Mouse (Mus musculus) MN1 (cell line): ENCODE results near the gene Ccar1.
A peak's percentile ranks its signal among the peaks of the same experiment; 100 is the strongest.
"Not testable (repeated sequence)": the region's sequence is repeated elsewhere in the genome, so short reads cannot be mapped to it uniquely, and the experiment has no call there.

Experiments
- DNase-seq: peaks from one replicate; pipeline ENCODE4 v3.0.0-alpha.2; 2016; ENCODE audit warnings: low spot score

Ccar1 gene

GRCm38 (mm10) chr10:62725771-62726687 is 66.1 kb downstream of the Ccar1 start, which contains the start of gene Stox1:
Gene Stox1 (minus strand): TSS chr10:62726128.
- peak; percentile 68 for DNase-seq

- DNase-seq: no peak
Measured at GRCm38 (mm10) chr10:62724936-62725335, 67.2 kb downstream of the Ccar1 start.

GRCm38 (mm10) chr10:62722701-62723100 is 69.4 kb downstream of the Ccar1 start:
- DNase-seq: peak; percentile 66

- not testable (repeated sequence) for DNase-seq
Measured at GRCm38 (mm10) chr10:62720574-62720973, 71.5 kb downstream of the Ccar1 start.

GRCm38 (mm10) chr10:62713457-62713856 is 78.6 kb downstream of the Ccar1 start:
- DNase-seq: no peak

- no peak for DNase-seq
Measured at GRCm38 (mm10) chr10:62703579-62703978, 88.5 kb downstream of the Ccar1 start.

- no peak for DNase-seq
Measured at GRCm38 (mm10) chr10:62702436-62702835, 89.7 kb downstream of the Ccar1 start.
